Mouse (Mus musculus) brain, embryonic 14.5 days (tissue): Measurements from ENCODE around the gene Zgrf1. TPM values are rescaled to one million over a fixed set of nuclear protein-coding genes. Genes with fewer than 3 reads are reported as not detected.
A peak's percentile ranks its signal among the peaks of the same experiment; 100 is the strongest.

Experiments used
- DNase-seq: peaks from one replicate; pipeline ENCODE4 v3.0.0-alpha.2; 2011; ENCODE audit warnings: low read depth
- CTCF ChIP-seq: fragments of 200-500 bp; IDR thresholded peaks from 2 replicates; pipeline ENCODE4 v1.5.1; 2012; ENCODE audit warnings: inconsistent platforms, mild to moderate bottlenecking, moderate library complexity, borderline replicate concordance; ENCODE audit not compliant: insufficient read depth, insufficient read length; ENCODE audit errors: extremely low read depth
- POLR2A ChIP-seq: fragments of 200-500 bp; IDR thresholded peaks from 2 replicates; pipeline ENCODE4 v1.6.1; 2012; ENCODE audit warnings: mild to moderate bottlenecking, inconsistent platforms, borderline replicate concordance; ENCODE audit not compliant: poor library complexity, insufficient read depth, insufficient read length, severe bottlenecking; ENCODE audit errors: extremely low read depth
- polyA plus RNA-seq: library from polyadenylated mRNA; depleted of rRNA; stranded (reverse); fragments of >200 nt; gene quantifications from 2 replicates; pipeline ENCODE4 v1.2.3, GENCODE M21; 2012; rRNA removed

The Zgrf1 gene
- polyA plus RNA-seq, 1 experiment, result 7.0 TPM

DNA sequence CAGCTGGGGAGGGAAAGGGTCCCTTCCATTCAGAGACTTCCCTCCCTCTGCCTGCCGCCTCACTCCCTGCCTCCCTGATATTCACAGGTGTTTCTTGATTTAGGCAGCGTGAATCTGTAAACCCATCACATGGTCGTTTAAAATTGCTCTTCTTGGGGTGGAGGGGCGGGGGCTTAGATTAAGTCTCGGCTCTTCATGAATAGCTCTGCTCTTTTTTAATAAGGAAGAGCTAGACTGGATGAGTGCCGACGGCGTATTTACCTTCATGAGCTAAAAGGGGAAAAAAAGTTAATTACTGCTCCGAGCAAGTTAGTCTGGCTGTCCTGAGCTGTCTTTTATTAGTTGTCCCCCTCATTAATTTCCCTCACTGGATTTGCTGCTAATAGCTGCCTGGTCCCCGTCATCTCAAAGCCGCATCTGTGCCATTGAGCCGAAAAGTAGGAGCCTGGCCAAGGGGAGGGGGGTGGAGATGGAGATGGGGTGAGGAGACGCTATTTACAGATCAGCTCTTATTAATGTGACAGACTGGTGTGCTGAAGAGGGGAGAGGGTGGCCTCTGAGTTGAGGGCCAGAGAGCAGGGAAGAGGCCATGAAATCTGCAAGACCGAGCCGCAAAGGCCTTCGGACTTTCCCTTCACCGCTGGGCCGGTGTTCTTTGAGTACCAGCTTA lies 93.0 kb downstream of the Zgrf1 start:
- DNase-seq, result peak; percentile 95
- TF ChIP-seq POLR2A (no peak), CTCF (no peak)

DNA sequence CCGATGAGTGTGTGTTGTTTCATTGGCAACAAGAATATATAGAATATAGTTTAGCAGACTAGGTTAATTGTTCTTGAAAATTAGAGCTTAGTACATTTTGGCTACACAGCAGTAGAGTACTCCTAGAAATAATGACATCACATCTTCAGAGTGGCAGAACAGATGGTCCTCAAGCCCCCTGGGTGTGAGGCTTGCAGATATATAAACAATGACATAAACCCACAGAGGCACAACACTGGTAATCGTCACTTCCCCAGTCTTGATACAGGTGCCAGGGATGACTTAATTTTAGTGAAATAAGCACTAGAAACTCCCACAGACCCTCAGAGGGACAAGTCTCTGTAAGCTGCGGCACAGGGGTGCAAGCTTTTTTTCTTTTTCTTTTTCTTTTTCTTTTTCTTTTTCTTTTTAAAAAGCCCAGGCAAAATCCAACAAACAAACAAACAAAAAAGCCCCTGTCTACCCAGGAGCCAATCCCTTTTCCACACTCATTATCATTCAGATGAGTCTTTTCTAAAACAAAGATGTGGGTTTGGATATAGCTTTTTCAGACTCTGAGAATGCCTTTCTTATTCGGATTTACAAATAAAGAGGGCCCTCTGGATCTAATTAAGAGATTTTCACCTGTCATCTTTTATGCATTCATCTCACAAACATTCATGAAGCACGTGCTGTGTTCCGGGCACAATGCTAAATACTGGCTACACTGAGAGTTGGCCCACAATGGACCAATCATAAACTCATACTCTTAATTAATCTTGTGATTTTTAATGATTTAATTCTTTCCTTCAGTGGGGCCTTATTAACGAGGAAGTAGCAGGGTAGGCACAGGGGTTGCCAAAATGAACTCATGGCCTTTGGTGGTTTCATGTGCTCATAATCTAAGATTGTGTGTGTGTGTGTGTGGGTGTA lies 98.7 kb downstream of the Zgrf1 start:
- TF ChIP-seq POLR2A, result no peak
- peak; percentile 91 for DNase-seq

DNA sequence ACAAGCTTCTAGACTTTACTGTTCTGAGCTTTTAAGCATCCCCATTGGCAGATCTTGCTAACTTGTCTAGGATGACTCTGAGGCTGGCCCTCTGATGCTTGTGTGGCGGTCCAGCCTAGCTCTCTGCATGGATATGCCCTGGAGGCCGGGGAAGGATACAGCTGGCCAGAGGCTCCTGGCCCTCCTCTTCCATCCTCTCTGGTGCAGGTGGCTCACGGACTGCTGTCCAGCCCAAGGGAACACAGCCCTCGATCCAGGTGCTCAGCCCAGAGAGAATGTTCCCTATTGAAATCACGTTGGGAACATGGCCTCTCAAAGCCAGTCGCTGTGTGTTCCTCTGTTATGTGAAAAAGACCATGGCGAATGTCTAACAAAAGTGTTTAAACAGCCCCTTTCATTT lies 107.4 kb downstream of the Zgrf1 start:
- no peak for DNase-seq
- TF ChIP-seq POLR2A (no peak), CTCF (no peak)

DNA sequence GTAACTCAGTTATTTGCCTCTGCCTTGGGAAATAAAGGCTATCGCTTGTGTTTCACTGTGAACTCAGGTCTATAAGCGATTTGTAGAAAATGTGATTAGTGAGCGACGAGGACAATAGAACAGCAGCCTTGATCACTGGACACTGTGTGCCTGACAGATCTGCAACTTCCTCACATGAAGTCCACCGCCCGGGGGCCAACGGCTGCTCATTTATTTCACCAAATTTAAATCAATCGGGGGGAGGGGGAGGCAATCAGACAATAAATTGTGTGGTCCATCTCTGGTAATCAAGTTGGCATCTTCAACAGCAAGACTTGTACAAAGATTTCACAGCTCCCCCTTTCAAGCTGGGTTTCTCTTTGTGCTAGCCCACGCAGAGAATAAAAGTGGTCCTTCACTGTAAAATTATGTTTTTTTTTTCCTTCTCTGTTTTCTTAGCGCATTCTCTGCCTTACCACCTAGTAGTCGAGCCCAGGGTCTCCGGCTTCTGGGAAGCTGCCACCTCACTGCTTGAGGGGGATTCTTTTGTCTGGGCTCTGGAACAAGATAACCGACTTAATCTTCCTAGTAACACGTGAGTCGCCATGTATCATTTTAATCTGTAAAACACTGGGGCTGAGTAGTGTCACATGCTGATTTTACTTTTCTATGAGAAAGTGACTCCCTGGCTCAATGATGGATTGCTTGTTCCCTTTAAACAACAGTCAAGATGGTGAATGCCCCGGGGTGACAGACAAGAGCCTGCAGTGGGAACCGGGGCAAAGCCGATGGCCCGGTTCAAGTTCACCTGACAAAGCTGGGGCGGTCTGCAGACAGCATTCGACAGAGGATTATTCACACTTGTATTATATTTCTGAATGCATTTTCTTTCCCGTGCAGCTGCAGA lies 108.6 kb downstream of the Zgrf1 start:
- peak; percentile 77 for DNase-seq

More for the DNA sequence above, 108.6 kb downstream of the Zgrf1 start:
- TF ChIP-seq POLR2A, result no peak
- TF ChIP-seq CTCF, result no peak

Other genes with a start within 250 kb of the Zgrf1 start
- gene Ank2, start 54.1 kb upstream of the Zgrf1 start, polyA plus RNA-seq, result 94.5 and 187 TPM in 2 replicates
- 16.8 and 20.7 TPM in 2 replicates for gene Larp7, start 140 bp upstream of the Zgrf1 start, polyA plus RNA-seq
- 46.1 and 99.1 TPM in 2 replicates for gene Neurog2, start 79.6 kb downstream of the Zgrf1 start, polyA plus RNA-seq
- gene Alpk1, start 227.0 kb downstream of the Zgrf1 start, polyA plus RNA-seq, result 2.2 and 2.6 TPM in 2 replicates
- 2.5 and 3.0 TPM in 2 replicates for gene Tifa, start 236.3 kb downstream of the Zgrf1 start, polyA plus RNA-seq